10 mouse cellular contexts compared by ENCODE assay signal in the genomic region with DNA sequence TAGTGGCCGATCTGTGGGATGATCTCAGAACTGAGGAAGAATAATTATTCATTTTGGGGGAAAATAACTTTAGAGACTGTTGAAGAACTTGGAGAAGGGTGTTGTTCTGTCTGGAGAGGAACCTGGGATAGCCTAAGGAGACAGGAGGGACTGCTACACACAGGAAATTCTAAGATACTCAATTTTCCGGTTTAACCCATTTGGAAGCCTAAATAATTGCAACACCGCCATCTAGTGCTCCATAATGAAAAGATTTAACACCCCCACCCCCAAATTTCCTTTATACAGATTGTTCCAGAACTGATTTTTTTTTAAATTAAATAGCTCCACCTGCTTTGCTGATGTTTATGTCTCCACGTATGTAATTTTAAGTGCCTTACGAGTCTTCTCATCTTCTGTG.
A peak's percentile ranks its signal among the peaks of the same experiment; 100 is the strongest.
DNase-seq lines count a peak whose midpoint lies in the region; ATAC-seq and TF ChIP-seq lines count a peak whose summit lies in the region.
"Had no signal": no experiment of that assay in that cellular context is flagged by ENCODE, and none has a peak within 500 bp of the region (broad histone marks: within the 10 kb centered on the region; RNA-seq: fewer than 3 reads in every experiment).

No protein-coding gene starts in this region.

- no peaks in the 10 kb centered on the region for H3K9me3 ChIP-seq in lung, postnatal 0 days (ENCODE audit: low read length)
- H3K9me3 ChIP-seq: G1E had no signal

- peak; percentile 7 for DNase-seq in heart, postnatal 4 days
- no peak for DNase-seq in heart, adult 11 months
- peak; percentile 64 for DNase-seq in lung, postnatal 0 days (ENCODE audit: low spot score)
- no peak for DNase-seq in lung, postnatal 25 days (ENCODE audit: low spot score)
- peak; percentile 49 for DNase-seq in adipocyte (ENCODE audit: low spot score)
- DNase-seq in retina, embryonic 14.5 days (ENCODE audit: low spot score), result peak; percentile 63
- no peak for DNase-seq in neural tube, embryonic 10.5 days (ENCODE audit: extremely low spot score, low spot score)
- no peak for DNase-seq in urinary bladder, postnatal 25 days (ENCODE audit: low spot score)
- DNase-seq: cerebellum, adult 8-10 months had no signal

- no peaks in the 10 kb centered on the region for H3K36me3 ChIP-seq in lung, postnatal 0 days (ENCODE audit: insufficient read depth, low read length)
- H3K36me3 ChIP-seq: G1E had no signal

- no peaks in the 10 kb centered on the region for H3K27me3 ChIP-seq in lung, postnatal 0 days (replicated peaks; ENCODE audit: insufficient read depth, low read length)

- ATAC-seq in lung, postnatal 0 days, result no peak

- no peak overlapping the region for H3K9ac ChIP-seq in lung, postnatal 0 days (replicated peaks; ENCODE audit: low read depth)

- no peaks in the 10 kb centered on the region for H3K4me1 ChIP-seq in lung, postnatal 0 days (ENCODE audit: insufficient read depth, low read depth, low read length)

- no peak overlapping the region for H3K27ac ChIP-seq in lung, postnatal 0 days (ENCODE audit: low read length)

- no peak for TF ChIP-seq EP300 in lung, postnatal 0 days (IDR thresholded peaks at IDR 0.05)

- no peak overlapping the region for H3K4me2 ChIP-seq in lung, postnatal 0 days (replicated peaks; ENCODE audit: low read depth, low read length)

- TF ChIP-seq CTCF in lung, postnatal 0 days (IDR thresholded peaks at IDR 0.05), result peak; percentile 58

- no peak overlapping the region for H3K4me3 ChIP-seq in lung, postnatal 0 days (ENCODE audit: low read depth, low read length)

- 26% methylated on average over 5 of the region's 5 CpGs for WGBS in lung, postnatal 0 days

Comparison
In these comparisons a context has a peak if more than half of its experiments do, and no peak if none do; other contexts are left out.
1. DNase-seq: peak in heart, postnatal 4 days (single experiment), lung, postnatal 0 days (single experiment), adipocyte (single experiment) and retina, embryonic 14.5 days (single experiment); none in heart, adult 11 months (single experiment), lung, postnatal 25 days (single experiment), neural tube, embryonic 10.5 days (single experiment) and urinary bladder, postnatal 25 days (single experiment).